Mouse (Mus musculus): ENCODE results near the gene Prdm11. TPM values are rescaled to one million over a fixed set of nuclear protein-coding genes. Genes with fewer than 3 reads are reported as not detected.

Prdm11 gene
- total RNA-seq, 2 experiments from 2014 or later = 30.7 to 30.9 TPM

GRCm38 (mm10) chr2:92920709-92921108, 125.3 kb downstream of the Prdm11 start:
- Histone ChIP-seq H3K4me3 (no peak overlapping the region; the same call in 1 of the 2 replicates), H3K27ac (peak overlapping the region; percentile 75)
- no peak for TF ChIP-seq CTCF (conservative IDR thresholded peaks at IDR 0.05)
- DNase-seq (ENCODE audit: low spot score in 2 of 2) = peak; percentile 30 to 69

GRCm38 (mm10) chr2:92917405-92918142, 128.4 kb downstream of the Prdm11 start:
- TF ChIP-seq CTCF (conservative IDR thresholded peaks at IDR 0.05) = no peak
- DNase-seq (ENCODE audit: low spot score in 2 of 2) = no peak
- H3K27ac ChIP-seq = peak overlapping the region; percentile 84
- H3K4me3 ChIP-seq = peak overlapping the region; percentile 47

- TF ChIP-seq CTCF (conservative IDR thresholded peaks at IDR 0.05) = no peak
- Histone ChIP-seq H3K27ac (peak overlapping the region; percentile 96), H3K4me3 (peak overlapping the region; percentile 73)
- no peak for DNase-seq (ENCODE audit: low spot score in 2 of 2)
These were observed 130.0 kb downstream of the Prdm11 start for GRCm38 (mm10) chr2:92915659-92916631.

Other genes starting within 250 kb of the Prdm11 start
- 100 to 1,000 TPM; 153 to 163 TPM for gene Syt13, start 131.1 kb downstream of the Prdm11 start, total RNA-seq (2021)
- gene Trp53i11, start 141.4 kb upstream of the Prdm11 start, total RNA-seq (2021) = 10 to 100 TPM; 87.6 to 89.0 TPM